Mouse (Mus musculus): Measurements from ENCODE around the gene Dsel.

GRCm38 (mm10) chr1:111873196-111873595 is 8.5 kb upstream of the Dsel start:
- TF ChIP-seq CTCF (IDR thresholded peaks at IDR 0.05; ENCODE audit: control insufficient read depth, insufficient read depth, insufficient read length): no peak
- no peak for TF ChIP-seq MYOG (IDR thresholded peaks at IDR 0.05; ENCODE audit: control insufficient read depth, extremely low read depth, insufficient read length)
- TF ChIP-seq MYOD1 (IDR thresholded peaks at IDR 0.05; ENCODE audit: control insufficient read depth, insufficient read length, low read depth): no peak
- TF ChIP-seq MAX (IDR thresholded peaks at IDR 0.05): no peak
- no peak for TF ChIP-seq USF1 (IDR thresholded peaks at IDR 0.05; ENCODE audit: low read depth)
- TF ChIP-seq CEBPB (IDR thresholded peaks at IDR 0.05; ENCODE audit: low read depth): no peak
- TF ChIP-seq FOSL1 (IDR thresholded peaks at IDR 0.05; ENCODE audit: insufficient read depth, low read length, poor library complexity, severe bottlenecking): no peak

All from C2C12 (cell line).